Mouse (Mus musculus) brain, embryonic 14.5 days (tissue): ENCODE measurements around the gene Cntnap1.

Source experiments
- CTCF ChIP-seq: fragments of 200-500 bp; IDR thresholded peaks from 2 replicates; pipeline ENCODE4 v1.5.1; 2012; ENCODE audit warnings: inconsistent platforms, mild to moderate bottlenecking, moderate library complexity, borderline replicate concordance; ENCODE audit not compliant: insufficient read depth, insufficient read length; ENCODE audit errors: extremely low read depth
- POLR2A ChIP-seq: fragments of 200-500 bp; IDR thresholded peaks from 2 replicates; pipeline ENCODE4 v1.6.1; 2012; ENCODE audit warnings: mild to moderate bottlenecking, inconsistent platforms, borderline replicate concordance; ENCODE audit not compliant: poor library complexity, insufficient read depth, insufficient read length, severe bottlenecking; ENCODE audit errors: extremely low read depth

GRCm38 (mm10) chr11:101138536-101139181 is 31.7 kb upstream of the Cntnap1 start:
- TF ChIP-seq CTCF (no peak), POLR2A (no peak)
